Mouse (Mus musculus) CH12.LX (cell line): ENCODE data around the gene Trappc2l. TPM values are rescaled to one million over a fixed set of nuclear protein-coding genes. Genes with fewer than 3 reads are reported as not detected.

Experiments used
- DNase-seq: peaks from one replicate; pipeline ENCODE4 v3.0.0-alpha.2; 2013; ENCODE audit errors: extremely low read depth
- H3K27ac ChIP-seq: 2 replicates; pipeline ENCODE4 v1.5.1; 2012; ENCODE audit warnings: low read depth, mild to moderate bottlenecking, control low read depth, moderate library complexity; ENCODE audit not compliant: insufficient read depth
- H3K27me3 ChIP-seq: replicated peaks from 2 replicates; pipeline ENCODE3; 2012; ENCODE audit warnings: inconsistent platforms
- H3K36me3 ChIP-seq, 2 experiments: replicated peaks in 1 of 2; 2 replicates each; pipeline versions ENCODE3 to v1.6.1; 2012; ENCODE audit warnings: inconsistent platforms in 1 of 2, low read length in 1 of 2, mild to moderate bottlenecking in 1 of 2, mixed read lengths in 1 of 2, moderate library complexity in 1 of 2; ENCODE audit not compliant: control insufficient read depth in 1 of 2, insufficient read depth in 1 of 2
- H3K4me1 ChIP-seq, 2 experiments: 2 replicates each; pipeline ENCODE4 v1.6.1; 2012; ENCODE audit warnings: inconsistent platforms in 1 of 2, moderate library complexity in 1 of 2; ENCODE audit not compliant: insufficient read depth in 2 of 2, control insufficient read depth in 1 of 2
- H3K4me2 ChIP-seq: 2 replicates; pipeline ENCODE4 v1.6.1; 2012; ENCODE audit warnings: low read depth, mild to moderate bottlenecking, control low read depth; ENCODE audit not compliant: poor library complexity, insufficient read depth, severe bottlenecking
- H3K4me3 ChIP-seq, 3 experiments: fragments of 150-350 bp in 1 of 3; sonication (generic) in 1 of 3; replicated peaks in 1 of 3; 2 replicates each; pipeline versions ENCODE3 to v1.5.1; 2011 to 2012; ENCODE audit warnings: low read depth in 2 of 3, low read length in 2 of 3, mild to moderate bottlenecking in 2 of 3, moderate library complexity in 2 of 3, control low read depth in 1 of 3, improper control_type of control experiment in 1 of 3, inconsistent platforms in 1 of 3, mixed read lengths in 1 of 3; ENCODE audit not compliant: poor library complexity in 1 of 3
- H3K79me2 ChIP-seq: replicated peaks from 2 replicates; pipeline ENCODE4 v1.6.1; 2012; ENCODE audit warnings: mild to moderate bottlenecking, moderate library complexity; ENCODE audit not compliant: control insufficient read depth, poor library complexity, insufficient read depth, severe bottlenecking; ENCODE audit errors: extremely low read depth
- H3K9ac ChIP-seq: 2 replicates; pipeline ENCODE4 v1.6.1; 2012; ENCODE audit warnings: low read depth, mild to moderate bottlenecking, control low read depth, moderate library complexity; ENCODE audit not compliant: insufficient read depth
- H3K9me3 ChIP-seq: replicated peaks from 2 replicates; pipeline ENCODE3; 2012; ENCODE audit warnings: low read length, inconsistent platforms, mixed read lengths
- CHD2 ChIP-seq: IDR thresholded peaks from 2 replicates; pipeline ENCODE4 v1.6.1; 2011; ENCODE audit warnings: low read length, improper control_type of control experiment
- CTCF ChIP-seq, 2 experiments: IDR thresholded peaks in 1 of 2; conservative IDR thresholded peaks in 1 of 2; 2 replicates each; pipeline ENCODE4 v1.5.1; 2011 to 2012; ENCODE audit warnings: low read depth in 2 of 2, low read length in 2 of 2, improper control_type of control experiment in 1 of 2, inconsistent platforms in 1 of 2, mild to moderate bottlenecking in 1 of 2, moderate library complexity in 1 of 2
- ELF1 ChIP-seq: IDR thresholded peaks from 2 replicates; pipeline ENCODE4 v1.6.1; 2014; ENCODE audit warnings: low read depth, mild to moderate bottlenecking, inconsistent platforms, low read length, improper control_type of control experiment
- MYC ChIP-seq: IDR thresholded peaks from 2 replicates; pipeline ENCODE4 v1.6.1; 2011; ENCODE audit warnings: low read depth, mild to moderate bottlenecking, improper control_type of control experiment, low read length
- POLR2A ChIP-seq: IDR thresholded peaks from 2 replicates; pipeline ENCODE4 v1.6.1; 2011; ENCODE audit warnings: low read depth, mild to moderate bottlenecking, improper control_type of control experiment, low read length
- POLR2AphosphoS2 ChIP-seq: IDR thresholded peaks from 2 replicates; pipeline ENCODE4 v1.6.1; 2011; ENCODE audit warnings: low read depth, low read length, improper control_type of control experiment
- RAD21 ChIP-seq: IDR thresholded peaks from 2 replicates; pipeline ENCODE4 v1.6.1; 2011; ENCODE audit warnings: low read depth, mild to moderate bottlenecking, low read length, improper control_type of control experiment, moderate library complexity
- RCOR1 ChIP-seq: conservative IDR thresholded peaks from 2 replicates; pipeline ENCODE4 v1.6.1; 2012; ENCODE audit warnings: low read depth, mild to moderate bottlenecking, inconsistent platforms, low read length, improper control_type of control experiment
- SIN3A ChIP-seq: IDR thresholded peaks from 2 replicates; pipeline ENCODE4 v1.6.1; 2012; ENCODE audit warnings: low read length, improper control_type of control experiment, inconsistent platforms
- SMC3 ChIP-seq: IDR thresholded peaks from 2 replicates; pipeline ENCODE4 v1.6.1; 2011; ENCODE audit warnings: low read depth, low read length, improper control_type of control experiment
- TCF12 ChIP-seq: IDR thresholded peaks from 2 replicates; pipeline ENCODE4 v1.6.1; 2014; ENCODE audit warnings: low read depth, mild to moderate bottlenecking, inconsistent platforms, low read length, improper control_type of control experiment
- UBTF ChIP-seq: IDR thresholded peaks from 2 replicates; pipeline ENCODE4 v1.6.1; 2012; ENCODE audit warnings: low read depth, mild to moderate bottlenecking, inconsistent platforms, low read length, improper control_type of control experiment, moderate library complexity
- USF1 ChIP-seq: IDR thresholded peaks from 2 replicates; pipeline ENCODE4 v1.6.1; 2014; ENCODE audit warnings: low read depth, mild to moderate bottlenecking, inconsistent platforms, low read length, improper control_type of control experiment
- ZC3H11A ChIP-seq: IDR thresholded peaks from 2 replicates; pipeline ENCODE4 v1.6.1; 2012; ENCODE audit warnings: low read depth, mild to moderate bottlenecking, inconsistent platforms, low read length, improper control_type of control experiment
- dilution Hi-C: fragments of 300-500 bp; cut with MboI; formaldehyde crosslinking; loops from 2 replicates; pipeline ENCODE4 v1.14.3; 2020; ENCODE audit warnings: low sequenced_read_pairs; ENCODE audit not compliant: extremely low pct_unique_long_range_greater_than_20kb, extremely low pct_ligation_motif_present
- in situ Hi-C: fragments of 300-500 bp; cut with MboI; formaldehyde crosslinking; loops from 3 replicates; pipeline ENCODE4 v1.14.3; 2019; ENCODE audit warnings: low sequenced_read_pairs, low pct_ligation_motif_present, low pct_unique_long_range_greater_than_20kb, mixed read lengths
- polyA plus RNA-seq: library from polyadenylated mRNA; unstranded; fragments of >175 nt; gene quantifications from 2 replicates; pipeline ENCODE4 v1.2.1, GENCODE M21; 2012; ENCODE audit warnings: low read depth; ENCODE audit not compliant: insufficient read length
- total RNA-seq, 2 experiments: library from RNA; depleted of rRNA; stranded (reverse); fragments of 300-350 nt in 1 of 2; fragments of >200 nt in 1 of 2; gene quantifications; 2 replicates each; pipeline ENCODE4 v1.2.3; 2012 to 2014

Gene Trappc2l
- total and polyA plus RNA-seq, 3 experiments, result 15.7 to 67.0 (median 36.0) TPM

GRCm38 (mm10) chr8:122568881-122569309 is 42.5 kb upstream of the Trappc2l start:
- Histone ChIP-seq H3K36me3 (peaks cover 37 to 67% of the 10 kb centered on the region in 2 experiments), H3K27ac (peak overlapping the region; percentile 26), H3K4me3 (peak overlapping the region; percentile 49 to 64 (median 55)), H3K9me3 (peaks cover 5% of the 10 kb centered on the region)
- in situ Hi-C loops, result no loop called here
- TF ChIP-seq CTCF (conservative IDR thresholded peaks at IDR 0.05 in 1 of 2, IDR thresholded peaks at IDR 0.05 in 1 of 2; ENCODE audit: low read depth in 2 of 2, low read length in 2 of 2) (peak in 1 of 2 experiments; percentile 44; a peak in 2 of 4 replicates), RAD21 (no peak), CHD2 (peak; percentile 25; the same call in 1 of the 2 replicates)
- TF ChIP-seq, all 38 proteins: peak for 2
- Histone ChIP-seq H3K4me1 (peaks cover 10 to 42% of the 10 kb centered on the region in 2 experiments; a peak in 3 of 4 replicates), H3K27me3 (no peaks in the 10 kb centered on the region), H3K79me2 (peaks cover 13% of the 10 kb centered on the region), H3K9ac (peak overlapping the region; percentile 99), H3K4me2 (peak overlapping the region; percentile 46)
- dilution Hi-C loops, result no loop called here
- peak; percentile 59 for DNase-seq

GRCm38 (mm10) chr8:122569329-122569728 is 42.1 kb upstream of the Trappc2l start:
- peaks cover 4% of the 10 kb centered on the region for H3K9me3 ChIP-seq
- peaks cover 10 to 47% of the 10 kb centered on the region in 2 experiments; a peak in 3 of 4 replicates for H3K4me1 ChIP-seq
- in situ Hi-C loops, result no loop called here
- peaks cover 37 to 69% of the 10 kb centered on the region in 2 experiments for H3K36me3 ChIP-seq
- H3K27me3 ChIP-seq, result no peaks in the 10 kb centered on the region
- H3K27ac ChIP-seq, result peak overlapping the region; percentile 26
- H3K9ac ChIP-seq, result no peak overlapping the region
- DNase-seq, result no peak
- H3K4me3 ChIP-seq, result peak overlapping the region; percentile 49 to 64 (median 55)
- dilution Hi-C loops, result no loop called here
- H3K4me2 ChIP-seq, result peak overlapping the region; percentile 46; the same call in 1 of the 2 replicates
- H3K79me2 ChIP-seq, result peaks cover 13% of the 10 kb centered on the region
- TF ChIP-seq UBTF (0 out of 2 replicates have a peak, but pooled peaks have one; percentile 38), SMC3 (no peak), CTCF (conservative IDR thresholded peaks at IDR 0.05 in 1 of 2, IDR thresholded peaks at IDR 0.05 in 1 of 2; ENCODE audit: low read depth in 2 of 2, low read length in 2 of 2) (peak in 1 of 2 experiments; percentile 31; a peak in 2 of 4 replicates)

- Histone ChIP-seq H3K79me2 (peaks cover 16% of the 10 kb centered on the region), H3K9ac (no peak overlapping the region), H3K4me1 (peaks cover 16 to 53% of the 10 kb centered on the region in 2 experiments), H3K9me3 (no peaks in the 10 kb centered on the region), H3K36me3 (peaks cover 42 to 69% of the 10 kb centered on the region in 2 experiments), H3K27ac (no peak overlapping the region), H3K4me2 (no peak overlapping the region), H3K4me3 (no peak overlapping the region), H3K27me3 (no peaks in the 10 kb centered on the region)
- no peak for DNase-seq
- in situ Hi-C loops (no loop called here), dilution Hi-C loops (no loop called here)
- TF ChIP-seq USF1, result no peak
- no peak for TF ChIP-seq SIN3A
- TF ChIP-seq MYC, result no peak
- TF ChIP-seq SMC3, result no peak
- no peak for TF ChIP-seq RAD21
- TF ChIP-seq TCF12, result no peak
- no peak for TF ChIP-seq ELF1
- no peak for TF ChIP-seq RCOR1
- no peak for TF ChIP-seq POLR2AphosphoS2
- no peak for TF ChIP-seq ZC3H11A
- TF ChIP-seq POLR2A, result no peak
- TF ChIP-seq UBTF, result no peak
Observed at GRCm38 (mm10) chr8:122569996-122570395, 41.4 kb upstream of the Trappc2l start.
